Mouse (Mus musculus): ENCODE measurements around the gene Tsga8. TPM values are rescaled to one million over a fixed set of nuclear protein-coding genes. Genes with fewer than 3 reads are reported as not detected.

Tsga8 gene
- polyA plus RNA-seq (2014; fragmentation: Nextera tagmentation; extraction: Ambion mirVana), result not detected in 2 replicates

GRCm38 (mm10) chrX:83487598-83487997 is at the start of gene Tsga8:
Gene Tsga8 (minus strand): TSS chrX:83487924.
- Histone ChIP-seq H3K9ac (no peak within 1 kb of the TSS), H3K4me3 (replicated peaks; ENCODE audit: low read length) (no peak within 1 kb of the TSS), H3K27me3 (ENCODE audit: control insufficient read depth, insufficient read depth, low read length) (no peaks in the 10 kb centered on the region), H3K27ac (no peak within 1 kb of the TSS), H3K4me2 (replicated peaks) (no peak within 1 kb of the TSS), H3K36me3 (replicated peaks; ENCODE audit: control insufficient read depth, insufficient read depth) (no peaks in the 10 kb centered on the region), H3K4me1 (replicated peaks; ENCODE audit: control insufficient read depth, insufficient read depth, low read length) (no peaks in the 10 kb centered on the region), H3K9me3 (ENCODE audit: control insufficient read depth, low read length) (0 out of 2 replicates have a peak, but pooled peaks cover 3% of the 10 kb centered on the region)
- 97% methylated on average over 15 of the region's 15 CpGs for WGBS
- ATAC-seq (ENCODE audit: low FRiP score), result no peak
- no peak for DNase-seq (ENCODE audit: low spot score)

Measured in hindbrain, embryonic 14.5 days (tissue).